Mouse (Mus musculus): Measurements from ENCODE around the gene Etl4. TPM values are rescaled to one million over a fixed set of nuclear protein-coding genes. Genes with fewer than 3 reads are reported as not detected.

The Etl4 gene
- polyA plus RNA-seq (2012; rRNA removed), result 28.3 and 45.6 TPM in 2 replicates

GRCm38 (mm10) chr2:19909171-19909899 is at the start of gene Etl4:
Etl4 (plus strand) TSS chr2:19909780.
- no peak for TF ChIP-seq CTCF (IDR thresholded peaks at IDR 0.05; ENCODE audit: insufficient read depth, low read length)
- no peak for TF ChIP-seq POLR2A (IDR thresholded peaks at IDR 0.05; ENCODE audit: borderline replicate concordance, extremely low read depth, low read depth, low read length)
- H3K4me1 ChIP-seq (ENCODE audit: control insufficient read depth, insufficient read depth, low read length), result no peaks in the 10 kb centered on the region
- H3K4me3 ChIP-seq (replicated peaks; ENCODE audit: extremely low read depth, low read depth, low read length), result peak within 1 kb of the TSS; percentile 42
- peak; percentile 6 for DNase-seq
- 2% methylated on average over 37 of the region's 37 CpGs for WGBS

GRCm38 (mm10) chr2:19869167-19869566 is 40.4 kb upstream of the Etl4 start:
- no peak for DNase-seq
- Histone ChIP-seq H3K4me1 (ENCODE audit: control insufficient read depth, insufficient read depth, low read length) (no peaks in the 10 kb centered on the region), H3K4me3 (replicated peaks; ENCODE audit: extremely low read depth, low read depth, low read length) (no peak overlapping the region)
- TF ChIP-seq POLR2A (IDR thresholded peaks at IDR 0.05; ENCODE audit: borderline replicate concordance, extremely low read depth, low read depth, low read length) (no peak), CTCF (IDR thresholded peaks at IDR 0.05; ENCODE audit: insufficient read depth, low read length) (no peak)

DNA sequence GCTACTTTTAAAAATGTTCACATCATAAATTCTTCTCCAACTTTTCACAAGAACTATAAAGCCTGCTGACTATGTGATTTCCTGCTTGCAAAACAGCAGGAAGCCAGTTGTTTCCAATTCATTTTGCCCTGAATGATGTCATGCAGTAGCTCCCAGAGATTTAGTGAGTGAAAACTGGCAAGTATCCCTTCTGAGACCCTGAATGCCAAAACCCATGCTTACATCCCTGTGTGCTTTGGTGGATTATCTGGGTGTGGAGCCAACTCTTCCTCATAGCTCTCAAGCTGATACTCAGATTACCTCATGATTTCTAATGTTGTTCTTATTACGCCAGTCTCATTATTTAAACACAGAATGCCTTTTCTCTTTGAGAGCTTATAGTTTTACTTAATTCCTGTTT is 37.7 kb upstream of the Etl4 start:
- Histone ChIP-seq H3K4me1 (ENCODE audit: control insufficient read depth, insufficient read depth, low read length) (no peaks in the 10 kb centered on the region), H3K4me3 (replicated peaks; ENCODE audit: extremely low read depth, low read depth, low read length) (no peak overlapping the region)
- WGBS, result 53% methylated on average over 1 of the region's 1 CpGs
- DNase-seq, result no peak
- TF ChIP-seq CTCF (IDR thresholded peaks at IDR 0.05; ENCODE audit: insufficient read depth, low read length) (no peak), POLR2A (IDR thresholded peaks at IDR 0.05; ENCODE audit: borderline replicate concordance, extremely low read depth, low read depth, low read length) (no peak)

DNA sequence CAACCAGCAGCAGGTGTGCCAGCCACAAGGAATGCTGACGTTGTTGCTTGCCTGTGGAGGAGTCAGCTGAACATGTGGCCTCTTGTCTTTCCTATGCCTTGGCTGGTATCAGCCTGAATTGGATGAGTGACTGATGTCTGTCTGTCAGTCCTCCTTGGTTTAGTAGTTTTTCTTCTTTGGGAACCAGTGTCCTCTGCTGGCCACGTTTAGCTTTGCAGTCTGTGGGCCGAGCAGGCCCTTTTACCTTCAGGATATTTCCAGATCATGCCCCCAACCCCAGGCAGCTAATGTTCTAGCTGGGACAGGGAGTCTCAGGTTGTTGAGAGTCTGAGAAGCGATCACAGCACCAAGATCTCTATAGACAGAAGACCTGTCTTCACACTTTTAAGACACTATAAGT is 18.7 kb upstream of the Etl4 start:
- TF ChIP-seq POLR2A (IDR thresholded peaks at IDR 0.05; ENCODE audit: borderline replicate concordance, extremely low read depth, low read depth, low read length), result no peak
- TF ChIP-seq CTCF (IDR thresholded peaks at IDR 0.05; ENCODE audit: insufficient read depth, low read length), result peak; percentile 24; the same call in 1 of the 2 replicates
- Histone ChIP-seq H3K4me1 (ENCODE audit: control insufficient read depth, insufficient read depth, low read length) (no peaks in the 10 kb centered on the region), H3K4me3 (replicated peaks; ENCODE audit: extremely low read depth, low read depth, low read length) (no peak overlapping the region)
- DNase-seq, result no peak
- WGBS, result 36% methylated on average over 4 of the region's 4 CpGs

GRCm38 (mm10) chr2:19909900-19910780 is 560 bp downstream of the Etl4 start:
- no peak for DNase-seq
- WGBS, result 2% methylated on average over 29 of the region's 31 CpGs
- H3K4me1 ChIP-seq (ENCODE audit: control insufficient read depth, insufficient read depth, low read length), result no peaks in the 10 kb centered on the region
- TF ChIP-seq POLR2A (IDR thresholded peaks at IDR 0.05; ENCODE audit: borderline replicate concordance, extremely low read depth, low read depth, low read length), result no peak
- no peak for TF ChIP-seq CTCF (IDR thresholded peaks at IDR 0.05; ENCODE audit: insufficient read depth, low read length)
- peak overlapping the region; percentile 42 for H3K4me3 ChIP-seq (replicated peaks; ENCODE audit: extremely low read depth, low read depth, low read length)

DNA sequence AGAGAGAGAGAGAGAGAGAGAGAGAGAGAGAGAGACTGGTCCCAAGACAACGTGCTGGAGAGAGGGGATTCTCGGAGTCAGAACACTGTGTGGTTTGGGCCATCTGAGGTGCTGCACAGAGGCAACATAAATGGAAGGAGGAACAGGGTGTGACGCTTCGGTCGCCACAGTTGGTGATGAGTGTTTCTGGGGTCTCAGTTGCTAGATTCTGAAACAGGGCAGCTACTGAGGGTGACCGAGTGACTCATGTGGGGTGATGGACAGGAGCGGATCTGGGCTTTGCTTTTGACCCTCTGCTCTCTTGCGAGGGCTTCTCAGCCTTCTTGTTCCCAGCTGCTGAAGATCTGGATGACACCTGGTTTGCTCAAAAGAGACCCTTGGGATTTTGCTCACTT is 1.2 kb downstream of the Etl4 start:
- TF ChIP-seq POLR2A (IDR thresholded peaks at IDR 0.05; ENCODE audit: borderline replicate concordance, extremely low read depth, low read depth, low read length) (no peak), CTCF (IDR thresholded peaks at IDR 0.05; ENCODE audit: insufficient read depth, low read length) (no peak)
- Histone ChIP-seq H3K4me3 (replicated peaks; ENCODE audit: extremely low read depth, low read depth, low read length) (no peak overlapping the region), H3K4me1 (ENCODE audit: control insufficient read depth, insufficient read depth, low read length) (no peaks in the 10 kb centered on the region)
- 6% methylated on average over 8 of the region's 8 CpGs for WGBS
- DNase-seq, result no peak

- peak; percentile 54 for DNase-seq
- Histone ChIP-seq H3K4me1 (ENCODE audit: control insufficient read depth, insufficient read depth, low read length) (no peaks in the 10 kb centered on the region), H3K4me3 (replicated peaks; ENCODE audit: extremely low read depth, low read depth, low read length) (no peak overlapping the region)
- WGBS, result 21% methylated on average over 6 of the region's 6 CpGs
- TF ChIP-seq CTCF (IDR thresholded peaks at IDR 0.05; ENCODE audit: insufficient read depth, low read length) (peak; percentile 74), POLR2A (IDR thresholded peaks at IDR 0.05; ENCODE audit: borderline replicate concordance, extremely low read depth, low read depth, low read length) (no peak)
Measured at GRCm38 (mm10) chr2:19919190-19919589, 9.6 kb downstream of the Etl4 start.

DNA sequence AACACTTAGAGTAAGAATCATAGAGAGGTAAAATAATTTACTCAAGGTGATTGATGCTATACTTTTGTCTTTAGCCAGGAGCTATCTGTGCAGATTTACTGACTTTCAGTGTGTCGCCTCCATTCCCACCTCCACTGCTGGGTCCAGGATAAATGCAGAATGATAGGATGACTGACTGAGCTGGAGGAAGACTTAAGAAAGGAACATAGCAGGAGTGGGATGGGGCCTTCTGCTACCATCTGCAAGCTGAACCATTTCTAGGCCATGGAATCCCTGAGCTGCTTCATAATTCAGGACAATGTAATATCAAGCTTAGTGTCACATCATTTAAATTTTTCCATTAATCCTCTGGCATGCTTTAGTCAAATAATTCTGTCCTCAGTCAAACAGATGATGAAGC is 20.4 kb downstream of the Etl4 start:
- Histone ChIP-seq H3K4me1 (ENCODE audit: control insufficient read depth, insufficient read depth, low read length) (no peaks in the 10 kb centered on the region), H3K4me3 (replicated peaks; ENCODE audit: extremely low read depth, low read depth, low read length) (no peak overlapping the region)
- DNase-seq, result no peak
- WGBS, result 82% methylated on average over 1 of the region's 1 CpGs
- TF ChIP-seq CTCF (IDR thresholded peaks at IDR 0.05; ENCODE audit: insufficient read depth, low read length), result no peak

DNA sequence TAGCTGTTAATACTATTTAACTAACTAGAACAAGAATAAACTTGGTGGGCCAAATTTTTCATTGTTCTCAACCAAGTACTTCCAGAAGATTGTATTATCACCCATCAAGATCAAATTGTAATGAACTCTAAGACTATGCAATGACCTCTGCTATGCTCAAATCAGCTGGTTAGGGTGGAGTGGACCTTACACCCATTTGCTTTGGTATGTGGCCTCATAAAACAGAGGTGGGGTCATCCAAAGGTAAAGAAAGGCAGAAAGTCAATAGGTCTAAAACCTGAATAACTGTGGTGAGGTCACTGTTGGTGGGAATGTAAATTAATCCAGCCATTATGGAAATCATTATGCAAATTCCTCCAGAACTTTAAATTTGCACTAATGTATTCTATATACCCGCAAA is 24.3 kb downstream of the Etl4 start:
- no peaks in the 10 kb centered on the region for H3K4me1 ChIP-seq (ENCODE audit: control insufficient read depth, insufficient read depth, low read length)
- no peak for TF ChIP-seq POLR2A (IDR thresholded peaks at IDR 0.05; ENCODE audit: borderline replicate concordance, extremely low read depth, low read depth, low read length)
- TF ChIP-seq CTCF (IDR thresholded peaks at IDR 0.05; ENCODE audit: insufficient read depth, low read length), result no peak
- H3K4me3 ChIP-seq (replicated peaks; ENCODE audit: extremely low read depth, low read depth, low read length), result no peak overlapping the region
- 93% methylated on average over 1 of the region's 1 CpGs for WGBS
- no peak for DNase-seq

DNA sequence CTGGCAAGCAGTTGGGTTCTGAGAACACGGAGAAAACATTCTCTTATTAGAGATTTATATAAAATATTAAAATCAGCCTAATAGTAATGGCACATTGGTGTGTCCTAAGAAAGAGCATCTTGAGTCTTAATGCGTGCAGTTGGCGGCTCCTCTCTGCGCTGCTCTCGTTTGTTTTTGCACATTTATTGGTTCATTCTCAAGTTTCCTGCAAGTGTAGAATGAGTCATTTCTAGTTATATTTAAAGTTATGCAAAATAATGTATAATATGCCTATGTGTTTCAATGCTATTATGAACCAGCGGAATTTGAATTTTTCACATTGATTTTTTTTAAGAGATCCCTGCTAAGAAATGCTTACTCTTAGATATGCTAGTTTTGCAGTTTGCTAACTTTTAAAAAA is 35.6 kb downstream of the Etl4 start:
- no peak overlapping the region for H3K4me3 ChIP-seq (replicated peaks; ENCODE audit: extremely low read depth, low read depth, low read length)

More for the DNA sequence above, 35.6 kb downstream of the Etl4 start:
- no peak for DNase-seq
- H3K4me1 ChIP-seq (ENCODE audit: control insufficient read depth, insufficient read depth, low read length), result no peaks in the 10 kb centered on the region
- WGBS, result 86% methylated on average over 6 of the region's 6 CpGs
- TF ChIP-seq CTCF (IDR thresholded peaks at IDR 0.05; ENCODE audit: insufficient read depth, low read length), result no peak
- TF ChIP-seq POLR2A (IDR thresholded peaks at IDR 0.05; ENCODE audit: borderline replicate concordance, extremely low read depth, low read depth, low read length), result no peak

Measured in lung, adult 2 months (tissue).